Mouse (Mus musculus): ENCODE results near the gene Il5. TPM values are rescaled to one million over a fixed set of nuclear protein-coding genes. Genes with fewer than 3 reads are reported as not detected.

The Il5 gene
- total and polyA plus RNA-seq, 3 experiments, result 0.11 TPM; not detected in 2

GRCm38 (mm10) chr11:53691979-53692378 is 28.6 kb upstream of the Il5 start:
- H3K27me3 ChIP-seq (ENCODE audit: insufficient read depth, low read length), result no peaks in the 10 kb centered on the region
- no peaks in the 10 kb centered on the region for H3K4me1 ChIP-seq (ENCODE audit: insufficient read depth, low read depth, low read length)
- H3K9me3 ChIP-seq (replicated peaks), result no peaks in the 10 kb centered on the region
- no peak overlapping the region for H3K4me3 ChIP-seq (ENCODE audit: low read depth, low read length)
- TF ChIP-seq CTCF (IDR thresholded peaks at IDR 0.05; ENCODE audit: low read depth, low read length) (no peak), POLR2AphosphoS5 (IDR thresholded peaks at IDR 0.05; ENCODE audit: insufficient replicate concordance, low read depth, low read length) (no peak), TAL1 (conservative IDR thresholded peaks at IDR 0.05; ENCODE audit: low read depth, low read length) (no peak), GATA2 (IDR thresholded peaks at IDR 0.05; ENCODE audit: borderline replicate concordance, low read depth, low read length) (no peak), GATA1 (IDR thresholded peaks at IDR 0.05; ENCODE audit: borderline replicate concordance, low read length) (no peak)
- ATAC-seq (ENCODE audit: extremely low read depth, insufficient number of reproducible peaks, low FRiP score, poor library complexity, severe bottlenecking), result no peak
- no peak for DNase-seq (ENCODE audit: low spot score)
- H3K36me3 ChIP-seq (replicated peaks), result peaks cover 67% of the 10 kb centered on the region

GRCm38 (mm10) chr11:53698521-53698920 is 22.1 kb upstream of the Il5 start:
- H3K36me3 ChIP-seq (replicated peaks), result peaks cover 92% of the 10 kb centered on the region
- DNase-seq (ENCODE audit: low spot score), result no peak
- TF ChIP-seq POLR2AphosphoS5 (IDR thresholded peaks at IDR 0.05; ENCODE audit: insufficient replicate concordance, low read depth, low read length), result no peak
- TF ChIP-seq GATA2 (IDR thresholded peaks at IDR 0.05; ENCODE audit: borderline replicate concordance, low read depth, low read length), result no peak
- no peak for TF ChIP-seq TAL1 (conservative IDR thresholded peaks at IDR 0.05; ENCODE audit: low read depth, low read length)
- no peak for TF ChIP-seq CTCF (IDR thresholded peaks at IDR 0.05; ENCODE audit: low read depth, low read length)
- TF ChIP-seq GATA1 (IDR thresholded peaks at IDR 0.05; ENCODE audit: borderline replicate concordance, low read length), result no peak

GRCm38 (mm10) chr11:53699351-53699750 is 21.2 kb upstream of the Il5 start:
- no peak overlapping the region for H3K4me3 ChIP-seq (ENCODE audit: low read depth, low read length)
- DNase-seq (ENCODE audit: low spot score) (no peak), ATAC-seq (ENCODE audit: extremely low read depth, insufficient number of reproducible peaks, low FRiP score, poor library complexity, severe bottlenecking) (no peak)
- TF ChIP-seq POLR2AphosphoS5 (IDR thresholded peaks at IDR 0.05; ENCODE audit: insufficient replicate concordance, low read depth, low read length) (no peak), GATA2 (IDR thresholded peaks at IDR 0.05; ENCODE audit: borderline replicate concordance, low read depth, low read length) (no peak), TAL1 (conservative IDR thresholded peaks at IDR 0.05; ENCODE audit: low read depth, low read length) (no peak), CTCF (IDR thresholded peaks at IDR 0.05; ENCODE audit: low read depth, low read length) (no peak), GATA1 (IDR thresholded peaks at IDR 0.05; ENCODE audit: borderline replicate concordance, low read length) (no peak)
- no peaks in the 10 kb centered on the region for H3K27me3 ChIP-seq (ENCODE audit: insufficient read depth, low read length)
- H3K4me1 ChIP-seq (ENCODE audit: insufficient read depth, low read depth, low read length), result peaks cover 8% of the 10 kb centered on the region
- peaks cover 93% of the 10 kb centered on the region for H3K36me3 ChIP-seq (replicated peaks)
- no peaks in the 10 kb centered on the region for H3K9me3 ChIP-seq (replicated peaks)

More at GRCm38 (mm10) chr11:53698521-53698920, 22.1 kb upstream of the Il5 start:
- Histone ChIP-seq H3K9me3 (replicated peaks) (no peaks in the 10 kb centered on the region), H3K4me3 (ENCODE audit: low read depth, low read length) (no peak overlapping the region), H3K27me3 (ENCODE audit: insufficient read depth, low read length) (no peaks in the 10 kb centered on the region), H3K4me1 (ENCODE audit: insufficient read depth, low read depth, low read length) (peaks cover 6% of the 10 kb centered on the region)
- ATAC-seq (ENCODE audit: extremely low read depth, insufficient number of reproducible peaks, low FRiP score, poor library complexity, severe bottlenecking), result no peak

GRCm38 (mm10) chr11:53706236-53706933 is 14.2 kb upstream of the Il5 start:
- peak; percentile 40 for DNase-seq (ENCODE audit: low spot score)
- Histone ChIP-seq H3K4me1 (ENCODE audit: insufficient read depth, low read depth, low read length) (peaks cover 29% of the 10 kb centered on the region), H3K27me3 (ENCODE audit: insufficient read depth, low read length) (no peaks in the 10 kb centered on the region), H3K4me3 (ENCODE audit: low read depth, low read length) (peak overlapping the region; percentile 87), H3K36me3 (replicated peaks) (peaks cover 34% of the 10 kb centered on the region), H3K9me3 (replicated peaks) (no peaks in the 10 kb centered on the region)
- TF ChIP-seq TAL1 (conservative IDR thresholded peaks at IDR 0.05; ENCODE audit: low read depth, low read length), result no peak
- TF ChIP-seq GATA1 (IDR thresholded peaks at IDR 0.05; ENCODE audit: borderline replicate concordance, low read length), result no peak
- no peak for TF ChIP-seq GATA2 (IDR thresholded peaks at IDR 0.05; ENCODE audit: borderline replicate concordance, low read depth, low read length)
- no peak for TF ChIP-seq CTCF (IDR thresholded peaks at IDR 0.05; ENCODE audit: low read depth, low read length)
- TF ChIP-seq POLR2AphosphoS5 (IDR thresholded peaks at IDR 0.05; ENCODE audit: insufficient replicate concordance, low read depth, low read length), result no peak
- no peak for ATAC-seq (ENCODE audit: extremely low read depth, insufficient number of reproducible peaks, low FRiP score, poor library complexity, severe bottlenecking)

GRCm38 (mm10) chr11:53706934-53707717 is 13.5 kb upstream of the Il5 start, which contains the start of gene Rad50:
TSS of gene Rad50 (minus strand) at chr11:53707319.
- DNase-seq (ENCODE audit: low spot score) (peak; percentile 90), ATAC-seq (ENCODE audit: extremely low read depth, insufficient number of reproducible peaks, low FRiP score, poor library complexity, severe bottlenecking) (peak; percentile 84)
- H3K4me3 ChIP-seq (ENCODE audit: low read depth, low read length), result peak within 1 kb of the TSS; percentile 87
- H3K36me3 ChIP-seq (replicated peaks), result peaks cover 26% of the 10 kb centered on the region
- H3K4me1 ChIP-seq (ENCODE audit: insufficient read depth, low read depth, low read length), result peaks cover 29% of the 10 kb centered on the region
- no peaks in the 10 kb centered on the region for H3K27me3 ChIP-seq (ENCODE audit: insufficient read depth, low read length)
- H3K9me3 ChIP-seq (replicated peaks), result no peaks in the 10 kb centered on the region
- TF ChIP-seq GATA1 (IDR thresholded peaks at IDR 0.05; ENCODE audit: borderline replicate concordance, low read length) (no peak), POLR2AphosphoS5 (IDR thresholded peaks at IDR 0.05; ENCODE audit: insufficient replicate concordance, low read depth, low read length) (peak; percentile 60; the same call in 1 of the 2 replicates), GATA2 (IDR thresholded peaks at IDR 0.05; ENCODE audit: borderline replicate concordance, low read depth, low read length) (no peak)

GRCm38 (mm10) chr11:53707718-53708009 is 12.9 kb upstream of the Il5 start:
- peaks cover 29% of the 10 kb centered on the region for H3K4me1 ChIP-seq (ENCODE audit: insufficient read depth, low read depth, low read length)
- H3K4me3 ChIP-seq (ENCODE audit: low read depth, low read length), result peak overlapping the region; percentile 87
- H3K36me3 ChIP-seq (replicated peaks), result peaks cover 23% of the 10 kb centered on the region
- TF ChIP-seq GATA2 (IDR thresholded peaks at IDR 0.05; ENCODE audit: borderline replicate concordance, low read depth, low read length) (no peak), TAL1 (conservative IDR thresholded peaks at IDR 0.05; ENCODE audit: low read depth, low read length) (no peak), POLR2AphosphoS5 (IDR thresholded peaks at IDR 0.05; ENCODE audit: insufficient replicate concordance, low read depth, low read length) (no peak), GATA1 (IDR thresholded peaks at IDR 0.05; ENCODE audit: borderline replicate concordance, low read length) (no peak)
- no peaks in the 10 kb centered on the region for H3K9me3 ChIP-seq (replicated peaks)
- no peaks in the 10 kb centered on the region for H3K27me3 ChIP-seq (ENCODE audit: insufficient read depth, low read length)
- ATAC-seq (ENCODE audit: extremely low read depth, insufficient number of reproducible peaks, low FRiP score, poor library complexity, severe bottlenecking), result no peak
- DNase-seq (ENCODE audit: low spot score), result no peak
